Mouse (Mus musculus): ENCODE data around the gene Zmynd11.

DNA sequence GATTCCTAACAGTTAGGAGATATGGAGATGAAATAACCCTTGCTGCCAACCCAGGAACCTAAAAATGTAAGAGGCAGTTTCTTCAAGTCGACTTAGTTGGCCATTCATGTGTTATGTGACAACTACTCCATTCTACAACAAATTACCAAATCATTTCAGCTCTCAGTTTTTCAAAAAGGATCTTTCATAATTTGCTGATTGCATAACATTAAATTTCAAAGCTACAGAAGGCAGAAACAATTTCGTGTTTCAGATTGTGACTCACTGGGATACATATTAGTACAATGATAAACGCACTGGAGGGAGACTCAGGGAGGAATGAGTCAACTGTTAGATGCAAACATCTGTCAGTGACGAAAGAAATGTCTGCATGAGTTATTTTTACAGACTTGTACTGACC is 15.3 kb downstream of the Zmynd11 start:
- TF ChIP-seq POLR2A (IDR thresholded peaks at IDR 0.05; ENCODE audit: control insufficient read depth, extremely low read depth, insufficient read depth, low read length, poor library complexity) (no peak), CTCF (IDR thresholded peaks at IDR 0.05; ENCODE audit: borderline replicate concordance, control insufficient read depth, extremely low read depth, insufficient read depth, low read length, poor library complexity) (no peak)
